Mouse (Mus musculus) hindlimb bud, embryonic 11.5 days (tissue): ENCODE data around the gene Acsl6.
"Not testable (repeated sequence)": the region's sequence is repeated elsewhere in the genome, so short reads cannot be mapped to it uniquely, and the experiment has no call there.

Source experiments
- DNase-seq: peaks from one replicate; pipeline ENCODE4 v3.0.0-alpha.2; 2012; ENCODE audit warnings: low read depth, low spot score; ENCODE audit errors: extremely low spot score

Gene Acsl6

GRCm38 (mm10) chr11:54372553-54372952, 69.0 kb downstream of the Acsl6 start:
- no peak for DNase-seq

GRCm38 (mm10) chr11:54390386-54390785, 86.8 kb downstream of the Acsl6 start:
- DNase-seq, result no peak

GRCm38 (mm10) chr11:54391326-54391725, 87.7 kb downstream of the Acsl6 start:
- DNase-seq, result no peak

GRCm38 (mm10) chr11:54396686-54397085, 93.1 kb downstream of the Acsl6 start:
- no peak for DNase-seq

- no peak for DNase-seq
Measured at GRCm38 (mm10) chr11:54398058-54398457, 94.5 kb downstream of the Acsl6 start.

GRCm38 (mm10) chr11:54400803-54401202, 97.2 kb downstream of the Acsl6 start:
- not testable (repeated sequence) for DNase-seq

GRCm38 (mm10) chr11:54404885-54405284, 101.3 kb downstream of the Acsl6 start:
- no peak for DNase-seq

GRCm38 (mm10) chr11:54406930-54407546, 103.4 kb downstream of the Acsl6 start:
- no peak for DNase-seq

GRCm38 (mm10) chr11:54410612-54411011, 107.0 kb downstream of the Acsl6 start:
- DNase-seq, result no peak

- DNase-seq, result no peak
Measured at GRCm38 (mm10) chr11:54413017-54413416, 109.4 kb downstream of the Acsl6 start.
